Mouse (Mus musculus) heart, adult 11 months (tissue): ENCODE data around the gene Mex3b.

ENCODE experiments used
- DNase-seq: peaks from one replicate; pipeline ENCODE4 v3.0.0; 2022

Gene Mex3b

GRCm38 (mm10) chr7:82866486-82867270 lies 455 bp upstream of the Mex3b start:
- peak; percentile 100 for DNase-seq

GRCm38 (mm10) chr7:82868309-82869230 lies 1.4 kb downstream of the Mex3b start:
- DNase-seq, result peak; percentile 93

- peak; percentile 95 for DNase-seq
Measured at GRCm38 (mm10) chr7:82869231-82870147, 2.4 kb downstream of the Mex3b start.

GRCm38 (mm10) chr7:82870148-82870513 lies 3.0 kb downstream of the Mex3b start:
- DNase-seq, result peak; percentile 74

GRCm38 (mm10) chr7:82876551-82876950 lies 9.4 kb downstream of the Mex3b start:
- peak; percentile 50 for DNase-seq

- peak; percentile 58 for DNase-seq
Measured at GRCm38 (mm10) chr7:82880016-82880415, 12.9 kb downstream of the Mex3b start.

GRCm38 (mm10) chr7:82880700-82881099 lies 13.6 kb downstream of the Mex3b start:
- no peak for DNase-seq

- peak; percentile 71 for DNase-seq
Measured at GRCm38 (mm10) chr7:82890317-82890850, 23.3 kb downstream of the Mex3b start.

- DNase-seq, result peak; percentile 53
Measured at GRCm38 (mm10) chr7:82890875-82891515, 23.9 kb downstream of the Mex3b start.

- peak; percentile 36 for DNase-seq
Measured at GRCm38 (mm10) chr7:82894366-82894765, 27.2 kb downstream of the Mex3b start.

- DNase-seq, result peak; percentile 83
Measured at GRCm38 (mm10) chr7:82895606-82896005, 28.5 kb downstream of the Mex3b start.

- no peak for DNase-seq
Measured at GRCm38 (mm10) chr7:82896750-82897149, 29.6 kb downstream of the Mex3b start.

GRCm38 (mm10) chr7:82899459-82900297 lies 32.5 kb downstream of the Mex3b start:
- DNase-seq, result peak; percentile 82

- peak; percentile 57 for DNase-seq
Measured at GRCm38 (mm10) chr7:82903006-82903405, 35.9 kb downstream of the Mex3b start.

GRCm38 (mm10) chr7:82905527-82905926 lies 38.4 kb downstream of the Mex3b start:
- DNase-seq, result peak; percentile 83

- peak; percentile 12 for DNase-seq
Measured at GRCm38 (mm10) chr7:82907081-82907480, 39.9 kb downstream of the Mex3b start.

- DNase-seq, result peak; percentile 76
Measured at GRCm38 (mm10) chr7:82910536-82911384, 43.6 kb downstream of the Mex3b start.

- peak; percentile 75 for DNase-seq
Measured at GRCm38 (mm10) chr7:82911501-82911900, 44.4 kb downstream of the Mex3b start.

- DNase-seq, result no peak
Measured at GRCm38 (mm10) chr7:82914297-82914696, 47.2 kb downstream of the Mex3b start.
